Mouse (Mus musculus): ENCODE data around the gene Arvcf.

DNA sequence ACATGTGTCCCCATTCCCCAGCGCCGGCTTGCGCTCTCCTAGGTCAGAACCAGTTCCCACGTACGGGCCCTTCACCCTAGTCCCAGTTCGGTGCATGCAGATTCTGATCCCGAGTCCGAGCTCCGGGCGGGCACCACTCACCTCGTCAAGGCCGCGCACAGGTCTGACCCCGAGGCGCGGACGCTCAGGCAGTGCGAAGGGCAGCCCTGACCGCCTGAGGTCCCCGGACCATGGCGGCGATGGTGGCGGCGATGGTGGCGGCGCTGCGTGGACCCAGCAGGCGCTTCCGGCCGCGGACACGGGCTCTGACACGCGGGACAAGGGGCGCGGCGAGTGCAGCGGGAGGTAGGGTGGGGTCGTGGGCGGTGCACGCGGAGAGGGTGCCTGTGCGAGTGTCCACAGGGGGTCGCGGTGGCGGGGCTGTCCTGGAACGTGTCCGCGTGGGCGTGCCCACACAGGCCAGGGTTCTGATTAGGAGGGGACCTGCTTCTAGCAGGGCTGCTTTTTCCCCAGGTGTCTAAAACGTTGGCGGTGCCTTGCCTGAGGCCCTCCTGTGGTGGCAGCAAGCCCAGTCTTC lies 78.3 kb downstream of the Arvcf start, which contains the start of gene Txnrd2:
- TF ChIP-seq CTCF (IDR thresholded peaks at IDR 0.05; ENCODE audit: borderline replicate concordance, control insufficient read depth, extremely low read depth, insufficient read depth, low read length, poor library complexity) = peak; percentile 51; the same call in 1 of the 2 replicates
- no peak for TF ChIP-seq POLR2A (IDR thresholded peaks at IDR 0.05; ENCODE audit: control insufficient read depth, extremely low read depth, insufficient read depth, low read length, poor library complexity)
